Mouse (Mus musculus) fat pad, adult 2 months (tissue): Measurements from ENCODE around the gene Gnptab.
"Not testable (repeated sequence)": the region's sequence is repeated elsewhere in the genome, so short reads cannot be mapped to it uniquely, and the experiment has no call there.

ENCODE experiments used
- DNase-seq: peaks from one replicate; pipeline ENCODE4 v3.0.0-alpha.2; 2011; ENCODE audit warnings: low read depth, low spot score; ENCODE audit errors: extremely low read depth

Gnptab gene

DNA sequence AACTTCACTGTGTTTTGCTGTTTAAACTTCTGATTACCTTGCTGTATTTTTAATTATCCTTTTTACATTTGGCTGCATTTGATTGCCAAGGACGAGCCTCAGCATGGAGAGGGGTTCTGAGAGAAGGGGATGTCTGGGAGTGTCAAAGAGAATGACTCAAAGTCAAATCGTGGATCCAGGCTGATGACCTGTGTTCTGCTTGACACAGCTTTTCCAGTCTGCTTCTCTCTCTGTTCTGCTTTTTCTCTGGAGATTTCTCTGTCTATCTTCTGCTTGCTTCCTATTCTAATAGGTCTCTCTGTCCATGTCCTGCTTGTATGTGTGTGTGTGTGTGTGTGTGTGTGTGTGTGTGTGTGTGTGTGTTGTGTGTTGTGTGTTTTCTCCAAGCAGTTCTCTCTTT is 30.8 kb downstream of the Gnptab start:
- DNase-seq, result no peak

DNA sequence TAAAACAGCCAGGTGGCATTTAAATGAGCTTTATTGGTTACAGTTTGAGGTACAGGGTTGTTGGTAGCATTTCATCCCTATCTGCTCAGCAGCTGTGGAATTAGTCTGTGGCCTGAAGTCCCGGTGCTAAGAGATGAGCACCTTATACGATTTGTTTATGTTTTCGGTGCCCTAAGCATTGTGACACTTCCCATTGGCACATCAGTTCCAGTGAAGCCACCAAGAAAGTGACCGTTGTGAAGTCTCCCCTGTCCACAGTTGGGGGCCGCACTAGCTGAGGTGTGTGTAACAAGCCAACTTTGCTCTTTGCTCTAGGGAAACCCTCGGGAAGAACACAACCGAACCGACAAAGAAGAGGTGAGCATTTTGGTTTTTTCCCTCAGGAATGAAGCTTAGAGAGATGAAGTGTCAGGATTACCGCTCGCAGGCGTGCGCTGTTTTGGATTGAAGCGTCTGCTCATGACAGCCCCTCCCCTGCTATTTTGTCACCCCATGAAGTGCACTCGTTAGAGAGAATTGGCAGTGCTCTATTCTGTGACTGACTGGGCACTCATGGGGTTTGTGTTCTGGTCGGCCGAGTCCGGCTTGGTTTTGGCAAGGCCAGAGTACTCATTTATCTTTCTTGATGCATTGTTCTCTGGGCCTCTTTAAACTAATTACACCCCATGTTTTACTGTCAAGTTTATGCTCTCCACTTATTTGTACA is 33.5 kb downstream of the Gnptab start:
- no peak for DNase-seq

DNA sequence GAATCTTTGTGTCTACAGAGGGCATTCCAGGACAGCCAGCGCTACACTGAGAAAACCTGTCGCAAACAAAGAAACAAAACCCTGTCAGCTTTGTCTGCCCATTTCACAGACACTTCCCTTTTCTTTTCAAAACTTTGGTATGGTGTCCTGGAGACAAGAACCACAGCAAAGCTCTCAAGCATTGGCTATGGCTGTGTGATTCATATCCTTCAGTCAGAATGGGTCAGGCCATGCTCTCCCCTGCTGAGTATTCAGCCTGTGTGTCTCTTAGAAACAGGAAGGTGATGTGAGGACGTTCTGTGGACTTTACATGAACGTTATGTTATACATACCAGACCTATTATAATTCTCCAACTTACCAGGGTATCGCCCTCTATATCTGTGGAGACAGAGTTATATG is 38.8 kb downstream of the Gnptab start:
- DNase-seq, result no peak

DNA sequence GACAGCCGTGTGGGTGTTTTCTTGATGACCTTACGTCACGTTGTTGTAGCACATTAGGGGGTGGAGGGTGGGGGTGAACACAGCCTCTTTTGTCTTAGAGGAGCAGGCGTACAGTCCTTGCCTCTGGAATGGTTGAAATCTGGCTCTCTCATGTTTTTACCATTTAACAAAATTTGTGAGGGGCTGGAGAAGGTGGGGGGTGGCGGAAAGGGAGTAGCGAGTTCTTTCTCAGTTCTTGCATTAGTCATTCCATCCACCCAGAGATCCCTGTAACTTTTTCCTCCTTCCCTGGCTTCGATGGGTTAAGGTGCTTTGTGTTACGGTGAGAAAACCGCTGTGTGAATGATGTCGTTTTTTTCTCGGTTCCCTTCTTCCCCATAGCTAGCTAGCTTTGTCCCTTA is 41.2 kb downstream of the Gnptab start:
- DNase-seq, result no peak

DNA sequence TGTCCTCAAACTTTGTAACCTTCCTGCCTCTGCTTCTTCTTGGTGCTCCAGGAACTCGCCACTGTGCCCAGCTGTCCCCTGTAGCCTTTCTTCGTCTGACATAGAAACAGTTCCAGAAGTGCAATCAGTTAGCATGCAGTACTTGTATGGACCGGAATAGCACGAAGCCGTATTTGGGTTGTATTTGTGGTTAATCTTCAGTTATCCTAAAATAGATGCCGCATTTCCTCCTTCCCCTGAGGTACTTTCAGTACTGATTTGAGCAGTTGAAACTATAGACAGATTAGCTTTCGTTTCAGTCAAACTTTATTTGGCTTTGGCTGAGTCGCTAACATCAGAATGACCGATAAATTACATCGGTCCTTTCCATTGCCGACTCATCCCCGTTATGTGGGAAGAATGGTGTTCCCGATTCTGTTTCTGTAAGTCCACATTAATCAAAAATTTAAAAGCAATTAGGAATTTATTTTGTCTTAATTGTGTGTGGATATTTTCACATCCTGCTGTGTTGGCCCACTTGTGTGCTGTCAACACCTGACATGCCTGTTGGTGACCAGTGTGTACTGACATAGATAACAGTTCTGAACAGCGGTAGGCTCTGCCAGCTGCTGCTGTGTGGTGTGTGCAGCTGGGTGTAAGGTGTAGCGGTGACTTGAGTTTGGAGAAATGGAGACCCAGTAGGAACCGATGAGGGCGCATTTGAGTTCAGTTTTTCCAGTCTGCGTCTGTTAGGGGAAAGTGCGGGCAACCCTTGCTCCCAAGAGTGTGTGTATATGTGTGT is 41.9 kb downstream of the Gnptab start:
- no peak for DNase-seq

DNA sequence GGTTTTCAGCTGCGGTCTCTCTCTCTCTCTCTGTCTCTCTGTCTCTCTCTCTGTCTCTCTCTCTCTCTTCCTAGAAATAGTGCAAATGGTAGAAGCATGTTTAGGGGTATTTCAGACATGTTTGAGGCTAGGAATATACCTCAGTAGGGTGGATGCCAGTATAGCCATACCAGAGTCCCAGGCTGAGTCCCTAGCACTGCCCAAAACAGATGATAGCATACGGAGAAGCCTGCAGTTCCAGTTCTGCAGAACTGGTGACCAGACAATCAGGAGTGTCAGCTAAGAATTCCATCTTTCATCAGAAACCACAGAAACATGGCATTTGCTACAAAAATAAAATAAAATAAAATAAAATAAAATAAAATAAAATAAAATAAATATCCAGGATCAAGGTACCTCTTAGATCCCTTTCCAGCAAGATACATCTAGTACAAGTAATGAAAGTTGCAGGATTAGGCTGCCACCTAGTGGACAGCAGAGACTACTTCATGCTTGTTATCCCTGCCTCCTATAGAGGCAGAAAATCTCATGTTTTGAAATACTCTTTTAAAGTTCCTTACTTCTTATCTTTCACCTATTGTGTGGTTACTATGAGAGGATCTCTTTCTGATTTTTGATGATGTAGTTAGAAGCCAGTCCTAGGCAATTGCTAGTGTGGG is 47.4 kb downstream of the Gnptab start:
- no peak for DNase-seq

DNA sequence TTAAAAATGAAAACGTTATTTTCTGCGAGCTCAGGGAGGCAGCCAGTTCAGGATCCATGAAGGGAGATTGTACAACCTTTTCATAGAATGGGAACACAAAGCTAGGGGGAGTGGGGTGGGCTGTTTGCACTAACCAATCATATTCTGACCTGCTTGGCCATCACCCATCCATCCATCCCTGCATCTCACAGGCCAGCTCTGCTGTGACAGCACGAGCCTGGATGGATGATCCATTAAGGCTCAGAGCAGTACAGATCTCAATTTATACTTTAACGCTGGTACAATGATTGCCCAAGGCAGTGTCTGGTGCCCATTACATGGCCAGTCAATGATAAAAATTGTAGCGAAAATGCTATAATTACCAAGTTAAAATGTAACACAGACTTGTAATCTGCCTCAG is 48.0 kb downstream of the Gnptab start:
- DNase-seq, result no peak

DNA sequence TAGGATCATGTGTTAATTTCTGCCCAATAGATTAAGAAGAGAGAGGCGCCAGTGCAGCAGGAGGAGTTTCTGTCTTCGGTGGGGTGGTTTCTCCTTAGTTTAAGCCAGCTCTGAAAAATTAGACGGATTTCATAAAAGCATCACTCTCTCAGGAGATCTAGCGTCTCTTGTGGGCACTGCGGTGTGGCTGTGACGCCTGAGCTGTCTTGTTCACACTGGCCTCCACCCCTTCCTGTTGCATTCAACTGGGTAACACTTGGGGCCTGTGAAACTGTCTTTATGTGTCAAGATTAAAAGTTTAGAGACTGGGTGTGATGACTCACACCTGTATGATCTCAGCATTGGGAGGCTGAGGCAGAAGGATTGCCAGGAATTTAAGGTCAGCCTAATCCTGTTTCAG is 49.1 kb downstream of the Gnptab start:
- no peak for DNase-seq

DNA sequence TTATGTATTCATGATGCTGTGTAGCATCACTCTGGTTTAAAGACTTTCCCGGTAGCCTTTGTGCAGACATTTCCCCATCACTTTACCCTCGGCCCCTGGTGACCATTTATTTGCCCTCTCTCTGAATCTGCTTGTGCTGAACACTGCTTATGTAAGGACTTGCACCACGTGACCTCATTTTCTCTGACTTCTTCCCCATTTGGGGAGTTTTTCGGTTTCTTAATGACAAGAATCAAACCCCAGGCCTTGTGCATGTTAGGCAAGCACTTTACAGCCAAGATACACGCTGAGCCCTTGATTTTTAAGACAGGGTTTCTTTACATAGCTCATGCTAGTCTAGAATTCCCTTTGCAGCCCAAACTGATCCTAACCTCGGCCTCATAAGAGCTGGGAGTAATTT is 62.3 kb downstream of the Gnptab start:
- no peak for DNase-seq

DNA sequence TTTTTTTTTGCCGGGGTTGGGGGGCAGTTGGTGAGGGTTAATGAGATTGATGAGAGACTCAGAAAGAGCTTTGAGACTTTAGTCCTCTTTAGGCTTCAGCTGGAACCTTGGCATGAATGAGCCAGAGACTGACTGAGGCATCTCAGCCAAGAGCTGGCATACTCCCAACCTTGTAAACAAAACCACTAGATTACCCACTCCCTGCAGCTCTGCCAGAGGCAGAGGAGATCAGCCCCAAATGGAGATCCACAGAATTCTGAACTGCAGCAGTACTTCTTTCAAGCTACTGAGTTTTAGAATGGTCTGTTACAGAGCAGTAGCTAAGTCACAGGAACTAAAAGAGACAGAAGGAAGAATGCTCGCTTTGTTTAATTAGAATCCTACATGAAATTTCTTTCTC is 72.3 kb downstream of the Gnptab start:
- DNase-seq, result no peak

DNA sequence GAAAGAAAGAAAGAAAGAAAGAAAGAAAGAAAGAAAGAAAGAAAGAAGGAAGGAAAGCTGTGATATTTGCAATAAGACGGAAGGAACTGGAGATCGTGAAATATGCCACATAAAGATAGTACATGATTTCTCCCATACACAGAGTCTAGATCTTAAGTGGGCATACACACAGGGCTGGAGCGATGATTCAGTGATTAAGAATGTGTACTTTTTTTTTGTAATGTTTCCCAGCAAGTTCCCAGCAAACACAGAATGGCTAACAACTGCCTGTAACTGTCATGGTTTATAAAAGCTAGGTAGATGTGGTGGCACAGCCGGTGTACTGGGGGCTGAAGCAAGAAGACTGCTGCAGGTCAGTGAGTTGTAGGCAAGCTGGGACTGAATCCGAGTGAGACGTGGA is 73.1 kb downstream of the Gnptab start:
- DNase-seq, result no peak

DNA sequence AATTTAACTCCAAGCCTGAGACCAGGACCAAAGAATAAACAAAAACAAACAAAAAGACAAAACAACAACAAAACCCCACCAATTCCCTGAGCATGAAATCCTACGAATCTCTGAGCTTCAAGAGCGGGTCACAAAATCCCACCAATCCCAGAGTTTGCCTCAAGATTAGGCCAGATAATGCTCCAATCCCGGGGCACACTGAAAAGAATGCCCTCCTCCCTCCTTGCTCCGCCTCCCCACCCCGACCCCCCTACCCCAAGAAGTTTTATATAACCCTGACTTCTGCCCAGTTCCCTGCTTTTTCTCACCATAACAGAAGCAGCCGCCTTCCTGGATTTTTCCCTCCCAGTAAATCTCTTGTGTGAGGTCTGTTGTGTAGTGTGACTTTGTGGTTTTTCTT is 78.9 kb downstream of the Gnptab start:
- DNase-seq, result no peak

DNA sequence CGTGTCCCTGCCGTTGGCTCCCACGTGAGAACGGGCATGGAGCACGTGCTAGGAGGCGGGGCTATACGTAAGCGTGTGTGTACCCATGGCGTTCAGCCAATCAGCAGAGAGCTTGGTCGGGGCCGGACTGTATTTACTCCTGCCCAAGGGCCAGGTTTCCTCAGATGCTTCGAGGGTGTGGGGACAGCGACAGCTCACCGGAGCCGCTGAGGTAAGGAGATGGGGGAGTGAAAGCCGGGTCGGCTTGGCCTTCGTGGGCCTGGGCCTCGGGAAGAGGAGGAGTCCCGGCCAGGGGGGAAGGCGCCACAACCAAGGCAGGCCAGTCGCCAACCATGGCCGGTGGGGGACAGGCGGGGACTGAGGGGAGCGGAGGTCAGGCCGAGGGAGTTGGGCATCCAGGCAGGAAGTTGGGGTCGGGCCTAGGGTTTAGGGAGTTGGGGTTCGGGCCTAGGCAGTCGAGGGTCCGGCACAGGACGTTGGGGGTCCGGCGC is 80.6 kb downstream of the Gnptab start, which contains the start of gene Sycp3:
Gene Sycp3 (plus strand): TSS at position 68 of the 491 bp plus-strand sequence.
- no peak for DNase-seq

DNA sequence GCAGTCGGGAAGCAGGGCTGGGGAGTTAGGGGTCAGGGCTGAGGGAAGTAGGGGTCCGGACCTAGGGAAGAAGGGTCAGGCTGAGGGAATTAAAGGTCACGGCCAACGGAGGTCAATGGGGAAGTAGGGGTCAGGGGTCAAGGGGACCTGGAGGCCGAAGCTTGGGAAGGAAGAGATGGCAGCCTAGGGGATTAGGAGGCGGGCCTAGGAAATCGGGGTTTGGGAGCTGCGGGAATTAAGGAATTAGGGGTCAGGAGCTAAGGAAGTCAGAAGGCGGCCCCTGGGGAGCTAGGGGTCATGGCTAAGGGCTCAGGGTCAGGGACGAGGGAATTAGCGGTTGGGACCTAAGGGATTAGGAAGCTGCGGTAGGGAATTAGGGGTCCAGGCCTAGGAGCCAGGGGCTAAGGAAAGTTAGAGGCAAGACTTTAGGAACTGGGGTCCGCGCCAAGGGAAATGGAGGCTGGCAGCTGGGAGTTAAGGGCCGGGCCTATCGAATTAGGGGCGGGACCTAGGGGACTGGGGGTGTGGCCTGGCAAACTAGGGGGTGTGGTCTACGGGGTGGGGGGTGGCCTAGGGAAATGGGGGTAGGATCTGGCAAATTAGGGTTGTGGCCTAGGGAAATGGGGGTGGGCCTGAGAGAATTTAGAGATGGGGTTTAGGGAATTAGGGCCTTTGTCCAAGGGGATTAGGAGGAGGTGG is 81.3 kb downstream of the Gnptab start:
- DNase-seq, result no peak

DNA sequence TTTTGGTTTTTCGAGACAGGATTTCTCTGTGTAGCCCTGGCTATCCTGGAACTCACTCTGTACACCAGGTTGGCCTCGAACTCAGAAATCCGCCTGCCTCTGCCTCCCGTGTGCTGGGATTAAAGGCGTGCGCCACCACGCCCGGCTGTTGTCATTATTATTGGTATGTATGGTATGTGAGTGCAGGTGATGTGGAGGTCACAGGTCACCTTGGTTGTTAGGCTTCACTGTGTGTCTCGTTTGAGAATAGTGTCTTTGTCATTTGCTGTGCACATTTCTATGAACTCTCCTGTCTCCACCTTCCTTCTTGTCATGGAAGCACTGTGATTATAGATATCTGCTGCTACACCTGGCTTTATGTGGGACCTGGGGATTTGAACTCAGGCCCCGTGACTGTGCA is 103.9 kb downstream of the Gnptab start:
- not testable (repeated sequence) for DNase-seq

DNA sequence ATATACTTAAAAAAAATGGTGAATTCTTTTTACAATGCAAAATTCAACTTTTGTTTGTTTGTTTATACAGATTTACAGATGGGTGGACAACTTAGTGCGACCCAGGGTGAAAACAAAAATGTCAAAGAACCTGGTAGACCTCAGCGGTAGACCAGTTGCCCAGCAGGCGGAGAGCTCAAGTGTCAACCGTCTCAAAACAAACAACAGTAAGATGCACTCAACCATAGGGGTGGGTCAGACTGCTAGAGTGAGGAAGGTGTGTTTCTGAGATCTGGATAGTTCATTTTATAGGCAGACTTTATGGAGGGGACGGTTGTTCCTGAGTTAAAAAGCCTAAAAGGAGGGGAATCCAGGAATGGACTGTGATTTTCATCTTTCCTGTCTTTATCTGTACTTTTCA is 109.7 kb downstream of the Gnptab start:
- no peak for DNase-seq

DNA sequence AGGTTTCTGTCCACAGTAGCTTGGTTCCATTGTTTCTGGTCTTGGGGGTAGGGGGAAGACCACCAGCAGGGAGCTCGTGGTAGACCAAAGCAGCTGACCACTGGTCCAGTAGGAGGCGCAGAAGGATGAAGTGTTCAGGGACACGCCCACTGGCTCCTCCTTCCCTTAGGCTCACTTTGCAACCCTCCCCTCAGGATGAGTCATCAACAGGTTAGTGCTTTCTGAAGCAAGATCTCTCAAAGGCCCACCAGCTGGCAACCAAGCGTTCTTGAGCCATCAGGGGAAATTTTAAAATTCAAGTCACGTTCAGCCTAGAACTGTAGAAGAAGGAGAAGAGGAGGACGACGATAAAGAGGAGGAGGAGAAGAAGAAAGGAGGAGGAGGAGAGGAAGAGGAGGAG is 112.7 kb downstream of the Gnptab start:
- DNase-seq, result no peak

DNA sequence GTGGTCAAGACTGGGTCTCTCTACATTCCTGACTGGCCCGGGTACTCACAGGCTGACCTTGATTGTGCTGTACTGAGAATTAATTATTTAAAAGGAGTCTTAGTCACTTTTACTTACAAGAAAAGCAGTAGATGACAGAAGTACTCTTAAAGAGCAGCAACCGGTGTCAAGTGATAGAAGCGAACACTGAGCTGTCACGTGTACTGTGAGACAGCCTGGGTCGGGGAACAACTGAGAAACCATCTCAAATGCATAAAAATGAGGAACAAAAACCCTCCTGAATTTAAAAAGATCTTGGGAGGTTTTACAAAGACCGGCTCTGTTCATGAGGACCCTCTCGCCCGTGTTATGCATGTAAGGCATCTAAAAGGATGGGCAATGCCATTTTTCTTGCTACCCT is 113.7 kb downstream of the Gnptab start:
- DNase-seq, result no peak

DNA sequence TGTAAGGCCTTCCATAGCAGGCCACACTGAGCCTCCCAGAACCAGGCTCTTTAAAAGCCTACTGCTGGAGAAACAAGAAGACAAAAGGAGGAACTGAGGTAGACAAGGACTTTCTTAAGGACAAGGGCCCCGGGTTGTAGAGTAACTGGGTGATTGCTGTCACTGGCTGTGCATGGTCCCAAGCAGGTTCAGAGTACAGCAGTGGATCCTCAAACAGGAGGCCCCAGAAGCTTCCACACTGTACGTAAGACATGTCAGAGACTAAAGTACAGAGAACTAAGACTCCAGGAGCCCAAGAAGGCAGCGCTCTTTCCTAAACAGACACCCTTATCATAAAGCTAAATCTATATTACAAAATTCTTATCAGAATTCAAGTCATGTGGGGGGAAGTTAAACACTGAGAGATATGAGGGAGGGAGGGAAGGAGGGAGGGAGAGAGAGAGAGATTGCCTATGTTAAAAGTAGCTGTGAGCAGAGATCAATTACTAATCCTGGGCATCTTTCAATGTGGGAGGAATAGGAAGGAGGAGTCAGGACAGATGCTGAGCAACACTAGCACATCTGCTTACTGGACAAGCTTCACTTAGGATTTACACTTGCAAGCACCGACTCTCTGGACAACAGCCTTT is 116.1 kb downstream of the Gnptab start:
- no peak for DNase-seq
